Mouse (Mus musculus): ENCODE data around the gene Chml. TPM values are rescaled to one million over a fixed set of nuclear protein-coding genes. Genes with fewer than 3 reads are reported as not detected.

Chml gene
- polyA plus RNA-seq, 1 experiment = 7.0 TPM

DNA sequence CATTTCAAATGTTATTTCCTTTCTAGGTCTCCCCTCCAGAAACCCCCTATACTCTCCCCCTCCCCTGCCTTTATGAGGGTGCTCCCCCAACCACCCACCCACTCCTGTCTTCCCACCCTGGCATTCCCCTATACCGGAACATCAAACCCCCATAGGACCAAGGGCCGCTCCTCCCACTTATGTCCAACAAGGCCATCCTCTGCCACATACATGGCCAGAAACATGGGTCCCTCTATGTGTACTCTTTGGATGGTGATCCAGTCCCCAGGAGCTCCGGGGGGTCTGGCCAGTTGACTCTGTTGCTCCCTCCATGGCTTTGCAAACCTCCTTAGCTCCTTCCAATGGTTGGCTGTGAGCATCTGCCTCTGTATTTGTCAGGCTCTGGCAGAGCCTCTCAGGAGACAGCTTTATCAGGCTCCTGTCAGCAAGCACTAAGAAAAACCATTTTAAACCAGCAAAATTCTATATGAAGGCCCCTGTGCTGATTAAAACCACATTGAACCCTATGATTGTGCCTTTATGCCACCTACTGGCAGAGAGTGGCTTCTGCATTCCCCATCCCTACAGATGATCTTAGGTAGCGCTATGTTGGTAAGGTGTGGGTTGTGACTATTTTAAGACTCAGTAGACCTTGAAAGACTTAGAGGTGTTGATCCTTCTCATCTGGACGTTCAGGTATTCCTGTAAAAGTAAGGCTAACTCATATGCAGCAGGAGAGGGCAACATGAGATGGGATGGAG is 23.9 kb downstream of the Chml start:
- peaks cover 4% of the 10 kb centered on the region for H3K4me1 ChIP-seq (ENCODE audit: control insufficient read depth, insufficient read depth, low read length)
- no peak overlapping the region for H3K4me3 ChIP-seq (ENCODE audit: insufficient read depth, low read length)
- no peak overlapping the region for H3K27ac ChIP-seq (ENCODE audit: insufficient read depth, low read length)
- TF ChIP-seq POLR2A (IDR thresholded peaks at IDR 0.05; ENCODE audit: low read depth, low read length) = no peak
- no peak for TF ChIP-seq CTCF (IDR thresholded peaks at IDR 0.05; ENCODE audit: borderline replicate concordance, insufficient read depth, low read length)

DNA sequence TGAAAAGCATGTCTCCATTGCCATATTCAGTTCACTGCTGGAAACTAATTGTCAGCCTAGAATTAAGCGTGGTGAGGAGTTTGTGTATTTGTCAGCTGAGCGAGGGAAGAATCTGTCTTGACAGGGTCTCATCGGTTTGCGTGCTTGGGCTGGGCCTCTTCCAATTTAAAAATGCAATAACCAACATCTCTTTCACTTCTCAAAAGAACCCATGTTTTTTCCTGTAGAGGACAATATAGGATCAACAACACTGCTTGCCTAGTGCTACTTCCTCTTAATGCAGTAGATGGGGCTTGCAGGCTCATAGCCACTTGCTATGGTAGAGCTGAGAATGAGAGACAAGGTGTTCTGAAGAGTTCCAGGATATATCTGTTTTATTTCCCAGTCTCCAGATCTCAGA is 32.8 kb downstream of the Chml start:
- no peaks in the 10 kb centered on the region for H3K4me1 ChIP-seq (ENCODE audit: control insufficient read depth, insufficient read depth, low read length)
- H3K4me3 ChIP-seq (ENCODE audit: insufficient read depth, low read length) = no peak overlapping the region
- TF ChIP-seq CTCF (IDR thresholded peaks at IDR 0.05; ENCODE audit: borderline replicate concordance, insufficient read depth, low read length) = no peak
- TF ChIP-seq POLR2A (IDR thresholded peaks at IDR 0.05; ENCODE audit: low read depth, low read length) = no peak
- H3K27ac ChIP-seq (ENCODE audit: insufficient read depth, low read length) = no peak overlapping the region

DNA sequence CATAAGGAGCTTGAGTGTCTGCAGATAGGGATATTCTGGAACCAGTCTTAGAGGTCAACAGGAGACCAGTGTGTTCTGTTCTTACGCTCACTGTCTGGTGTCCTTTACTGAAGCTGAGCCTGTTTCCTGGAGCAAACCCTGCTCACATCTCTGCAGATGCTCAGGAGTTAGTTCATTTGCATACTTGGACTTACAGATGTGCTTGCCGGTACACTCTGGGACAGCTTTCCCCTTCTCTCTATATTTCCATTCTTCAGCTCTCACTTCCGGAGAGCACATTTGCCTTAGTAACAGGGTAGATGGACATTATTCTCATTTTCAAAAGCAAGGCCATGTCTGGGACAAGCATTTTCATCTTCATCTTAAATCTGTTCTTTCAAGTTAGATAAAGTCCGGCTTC is 44.1 kb downstream of the Chml start:
- TF ChIP-seq CTCF (IDR thresholded peaks at IDR 0.05; ENCODE audit: borderline replicate concordance, insufficient read depth, low read length) = no peak
- no peak for TF ChIP-seq POLR2A (IDR thresholded peaks at IDR 0.05; ENCODE audit: low read depth, low read length)
- no peak overlapping the region for H3K4me3 ChIP-seq (ENCODE audit: insufficient read depth, low read length)
- no peaks in the 10 kb centered on the region for H3K4me1 ChIP-seq (ENCODE audit: control insufficient read depth, insufficient read depth, low read length)
- no peak overlapping the region for H3K27ac ChIP-seq (ENCODE audit: insufficient read depth, low read length)

GRCm38 (mm10) chr1:175646952-175647351 is 45.7 kb downstream of the Chml start:
- TF ChIP-seq CTCF (IDR thresholded peaks at IDR 0.05; ENCODE audit: borderline replicate concordance, insufficient read depth, low read length) = no peak
- no peak for TF ChIP-seq POLR2A (IDR thresholded peaks at IDR 0.05; ENCODE audit: low read depth, low read length)
- Histone ChIP-seq H3K4me1 (ENCODE audit: control insufficient read depth, insufficient read depth, low read length) (no peaks in the 10 kb centered on the region), H3K27ac (ENCODE audit: insufficient read depth, low read length) (no peak overlapping the region), H3K4me3 (ENCODE audit: insufficient read depth, low read length) (no peak overlapping the region)

DNA sequence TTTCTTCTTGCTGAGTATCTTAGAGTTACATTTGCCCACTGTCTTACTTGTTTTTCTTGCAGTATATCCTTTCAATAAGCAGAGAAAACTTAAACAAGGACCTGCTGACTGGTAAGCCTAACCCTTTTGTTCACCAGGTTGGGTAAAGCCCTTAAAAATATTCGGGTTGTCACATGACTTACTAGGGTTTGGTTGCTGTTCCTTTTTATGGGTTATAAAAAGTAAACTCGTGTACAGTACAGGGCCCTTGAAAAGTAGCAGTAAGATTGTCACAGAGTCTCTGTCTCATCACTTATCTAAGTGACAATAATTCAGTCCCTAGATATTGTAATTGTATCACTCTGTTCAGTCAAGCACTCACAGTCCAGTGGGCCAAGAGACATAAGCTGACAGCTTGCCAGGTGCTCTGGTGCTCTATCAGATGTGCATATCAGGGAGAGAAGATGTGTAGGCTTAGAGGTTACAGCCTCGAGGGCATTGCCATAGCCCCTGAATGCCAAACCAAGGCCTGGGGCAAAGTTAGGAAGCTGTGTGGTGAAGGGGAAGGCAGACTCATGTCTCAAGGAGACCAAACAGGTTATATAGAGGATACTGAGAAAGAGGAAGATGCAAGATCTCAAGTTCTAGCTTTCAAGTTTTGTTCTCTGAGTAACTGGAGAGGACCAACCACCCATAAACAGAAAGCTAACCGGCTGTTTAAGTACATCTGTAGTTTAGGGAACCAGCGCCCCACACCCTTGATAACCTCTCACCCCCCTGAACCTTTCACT is 49.0 kb downstream of the Chml start:
- TF ChIP-seq CTCF (IDR thresholded peaks at IDR 0.05; ENCODE audit: borderline replicate concordance, insufficient read depth, low read length) (no peak), POLR2A (IDR thresholded peaks at IDR 0.05; ENCODE audit: low read depth, low read length) (no peak)
- Histone ChIP-seq H3K4me3 (ENCODE audit: insufficient read depth, low read length) (no peak overlapping the region), H3K27ac (ENCODE audit: insufficient read depth, low read length) (no peak overlapping the region), H3K4me1 (ENCODE audit: control insufficient read depth, insufficient read depth, low read length) (no peaks in the 10 kb centered on the region)

- no peaks in the 10 kb centered on the region for H3K4me1 ChIP-seq (ENCODE audit: control insufficient read depth, insufficient read depth, low read length)
- H3K4me3 ChIP-seq (ENCODE audit: insufficient read depth, low read length) = no peak overlapping the region
- TF ChIP-seq POLR2A (IDR thresholded peaks at IDR 0.05; ENCODE audit: low read depth, low read length) (no peak), CTCF (IDR thresholded peaks at IDR 0.05; ENCODE audit: borderline replicate concordance, insufficient read depth, low read length) (no peak)
- no peak overlapping the region for H3K27ac ChIP-seq (ENCODE audit: insufficient read depth, low read length)
These were observed 52.1 kb downstream of the Chml start for GRCm38 (mm10) chr1:175640435-175641150.

DNA sequence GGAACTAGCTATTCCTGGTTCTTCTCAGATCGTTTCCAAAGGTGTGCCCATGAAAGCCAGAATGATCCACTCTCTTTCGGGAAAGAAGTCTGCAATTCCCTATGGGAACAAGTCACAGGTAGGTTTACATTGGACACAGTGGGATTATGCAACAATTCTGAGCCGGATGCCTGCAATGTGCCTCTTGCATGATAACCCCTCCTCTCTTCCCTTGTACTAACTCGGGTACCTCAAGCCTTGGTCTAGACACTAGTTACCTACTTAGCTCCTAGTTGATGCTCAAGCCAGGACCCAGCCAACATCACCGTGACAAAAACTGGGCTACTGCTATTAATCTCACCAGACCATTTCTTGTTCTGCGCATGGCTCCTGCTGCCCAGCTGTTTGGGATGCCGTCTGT is 53.6 kb downstream of the Chml start:
- no peak overlapping the region for H3K27ac ChIP-seq (ENCODE audit: insufficient read depth, low read length)
- no peaks in the 10 kb centered on the region for H3K4me1 ChIP-seq (ENCODE audit: control insufficient read depth, insufficient read depth, low read length)
- TF ChIP-seq CTCF (IDR thresholded peaks at IDR 0.05; ENCODE audit: borderline replicate concordance, insufficient read depth, low read length) = no peak
- TF ChIP-seq POLR2A (IDR thresholded peaks at IDR 0.05; ENCODE audit: low read depth, low read length) = no peak
- H3K4me3 ChIP-seq (ENCODE audit: insufficient read depth, low read length) = no peak overlapping the region

DNA sequence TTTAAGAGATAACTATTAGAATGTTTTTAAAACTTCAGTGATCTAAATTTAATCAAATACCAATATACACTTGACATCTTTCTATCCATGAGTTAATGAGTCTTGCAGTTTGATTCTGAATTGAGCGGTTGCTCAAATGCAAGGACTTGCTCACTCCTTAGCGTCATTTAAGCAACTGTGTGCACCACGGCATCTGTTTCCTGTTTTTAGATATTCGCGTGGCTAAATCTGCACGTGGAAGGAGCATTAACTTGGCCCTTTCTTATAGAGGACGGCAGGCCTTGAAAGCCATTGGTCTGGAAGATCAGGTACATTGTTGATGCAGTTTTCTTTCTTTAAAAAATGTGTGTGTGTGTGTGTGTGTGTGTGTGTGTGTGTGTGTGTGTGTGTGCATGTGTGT is 55.0 kb downstream of the Chml start:
- H3K4me3 ChIP-seq (ENCODE audit: insufficient read depth, low read length) = no peak overlapping the region
- no peak overlapping the region for H3K27ac ChIP-seq (ENCODE audit: insufficient read depth, low read length)
- TF ChIP-seq CTCF (IDR thresholded peaks at IDR 0.05; ENCODE audit: borderline replicate concordance, insufficient read depth, low read length) = no peak
- TF ChIP-seq POLR2A (IDR thresholded peaks at IDR 0.05; ENCODE audit: low read depth, low read length) = no peak
- no peaks in the 10 kb centered on the region for H3K4me1 ChIP-seq (ENCODE audit: control insufficient read depth, insufficient read depth, low read length)

DNA sequence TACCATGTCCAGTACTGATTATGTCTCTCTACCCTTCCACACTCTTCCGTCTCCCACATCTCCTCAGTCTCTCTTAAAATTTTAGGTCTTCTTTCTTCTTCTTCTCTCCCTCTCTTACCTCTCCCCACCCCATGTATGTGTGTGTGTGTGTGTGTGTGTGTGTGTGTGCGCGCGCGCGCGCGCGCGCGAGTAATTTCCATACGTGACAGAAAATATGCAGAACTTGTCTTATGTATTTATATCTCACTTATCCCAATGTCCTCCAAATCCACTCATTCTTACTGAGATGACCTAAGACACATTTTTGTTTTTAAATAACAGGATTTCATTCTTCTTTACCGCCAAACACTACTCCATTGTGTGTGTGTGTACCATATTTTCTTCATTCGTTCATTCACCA is 60.2 kb downstream of the Chml start:
- no peak overlapping the region for H3K27ac ChIP-seq (ENCODE audit: insufficient read depth, low read length)

More for the DNA sequence above, 60.2 kb downstream of the Chml start:
- TF ChIP-seq CTCF (IDR thresholded peaks at IDR 0.05; ENCODE audit: borderline replicate concordance, insufficient read depth, low read length) = no peak
- TF ChIP-seq POLR2A (IDR thresholded peaks at IDR 0.05; ENCODE audit: low read depth, low read length) = no peak
- no peaks in the 10 kb centered on the region for H3K4me1 ChIP-seq (ENCODE audit: control insufficient read depth, insufficient read depth, low read length)
- H3K4me3 ChIP-seq (ENCODE audit: insufficient read depth, low read length) = no peak overlapping the region

Other genes with a start within 250 kb of the Chml start
- gene Rgs7, start 200.4 kb downstream of the Chml start, polyA plus RNA-seq (2011; ENCODE audit: insufficient read length, low read depth, missing spikeins) = 0.42 and 0.60 TPM in 2 replicates
- gene Kmo, start 72.5 kb downstream of the Chml start, polyA plus RNA-seq (2011; ENCODE audit: insufficient read length, low read depth, missing spikeins) = not detected in 2 replicates
- 79.4 and 83.5 TPM in 2 replicates for gene Fh1, start 67.3 kb downstream of the Chml start, polyA plus RNA-seq (2011; ENCODE audit: insufficient read length, low read depth, missing spikeins)
- 1.6 and 2.1 TPM in 2 replicates for gene Opn3, start 125 bp downstream of the Chml start, polyA plus RNA-seq (2011; ENCODE audit: insufficient read length, low read depth, missing spikeins)
- not detected in 2 replicates for gene Wdr64, start 5.7 kb upstream of the Chml start, polyA plus RNA-seq (2011; ENCODE audit: insufficient read length, low read depth, missing spikeins)
- gene Exo1, start 187.7 kb upstream of the Chml start, polyA plus RNA-seq (2011; ENCODE audit: insufficient read length, low read depth, missing spikeins) = 19.5 and 27.6 TPM in 2 replicates
- gene Gm38100, start 227.4 kb upstream of the Chml start, polyA plus RNA-seq (2011; ENCODE audit: insufficient read length, low read depth, missing spikeins) = not detected in 2 replicates